Mouse (Mus musculus): ENCODE measurements at regions not wholly inside any gene's neighbourhood (a gene's known extent, or its start where the extent isn't known, plus 50 kb on each side); places are given as distances from the start of the nearest gene placed in this dataset.

GRCm38 (mm10) chr3:34868698-34869409, 218.6 kb downstream of the Sox2 start:
- no peak for TF ChIP-seq CTCF (IDR thresholded peaks at IDR 0.05)
- in situ Hi-C loops (cut with MboI; ENCODE audit: low pct_unique_long_range_greater_than_20kb) = no loop called here
- no peak for ATAC-seq
- ChIA-PET CTCF (interaction anchor here (1.9 kb wide), 1 partner anchor 15 kb away, joined by 5 read pairs; no protein-coding TSS in a partner anchor), POLR2A (no interaction called here)
- no peaks in the 10 kb centered on the region for H3K27me3 ChIP-seq
- DNase-seq (ENCODE audit: low read depth, low spot score) = no peak

- in situ Hi-C loops (cut with MboI; ENCODE audit: low pct_unique_long_range_greater_than_20kb) = loop anchor here (5.0 kb wide), 1 partner anchor 33 kb away; no protein-coding TSS in a partner anchor
- POLR2A ChIA-PET = no interaction called here
Observed at GRCm38 (mm10) chr3:34869911-34870310, 219.7 kb downstream of the Sox2 start.

GRCm38 (mm10) chr3:34885137-34885536, 234.9 kb downstream of the Sox2 start:
- no peak for DNase-seq (ENCODE audit: low read depth, low spot score)
- ChIA-PET CTCF (no interaction called here), POLR2A (interaction anchor here (0.7 kb wide), 1 partner anchor 187 kb away, joined by 4 read pairs; no protein-coding TSS in a partner anchor)
- no peak for ATAC-seq
- no peaks in the 10 kb centered on the region for H3K27me3 ChIP-seq
- TF ChIP-seq CTCF (IDR thresholded peaks at IDR 0.05) = no peak
- in situ Hi-C loops (cut with MboI; ENCODE audit: low pct_unique_long_range_greater_than_20kb) = no loop called here

More at GRCm38 (mm10) chr3:34869911-34870310, 219.7 kb downstream of the Sox2 start:
- CTCF ChIA-PET = no interaction called here
- TF ChIP-seq CTCF (IDR thresholded peaks at IDR 0.05) = no peak
- DNase-seq (ENCODE audit: low read depth, low spot score) (no peak), ATAC-seq (no peak)
- no peaks in the 10 kb centered on the region for H3K27me3 ChIP-seq

- ATAC-seq (peak; percentile 86), DNase-seq (ENCODE audit: low read depth, low spot score) (peak; percentile 63)
- H3K27me3 ChIP-seq = no peaks in the 10 kb centered on the region
- no peak for TF ChIP-seq CTCF (IDR thresholded peaks at IDR 0.05)
- in situ Hi-C loops (cut with MboI; ENCODE audit: low pct_unique_long_range_greater_than_20kb) = no loop called here
- CTCF ChIA-PET = interaction anchor here (0.7 to 1.5 kb wide), 2 partner anchors 28 to 48 kb away, joined by 3 read pairs; no protein-coding TSS in a partner anchor
- POLR2A ChIA-PET = no interaction called here
Observed at GRCm38 (mm10) chr3:34893381-34893780, 243.2 kb downstream of the Sox2 start.

GRCm38 (mm10) chr3:34903106-34903505, 252.9 kb downstream of the Sox2 start:
- in situ Hi-C loops (cut with MboI; ENCODE audit: low pct_unique_long_range_greater_than_20kb) = no loop called here
- DNase-seq (ENCODE audit: low read depth, low spot score) (no peak), ATAC-seq (no peak)
- ChIA-PET POLR2A (interaction anchor here (0.5 to 0.6 kb wide), 2 partner anchors 66 to 248 kb away, joined by 3 to 6 read pairs; no protein-coding TSS in a partner anchor), CTCF (no interaction called here)
- TF ChIP-seq CTCF (IDR thresholded peaks at IDR 0.05) = no peak
- H3K27me3 ChIP-seq = no peaks in the 10 kb centered on the region

GRCm38 (mm10) chr3:34908489-34908888, 258.3 kb downstream of the Sox2 start:
- in situ Hi-C loops (cut with MboI; ENCODE audit: low pct_unique_long_range_greater_than_20kb) = no loop called here
- no peak for ATAC-seq
- no peaks in the 10 kb centered on the region for H3K27me3 ChIP-seq
- DNase-seq (ENCODE audit: low read depth, low spot score) = no peak
- ChIA-PET CTCF (no interaction called here), POLR2A (no interaction called here)
- TF ChIP-seq CTCF (IDR thresholded peaks at IDR 0.05) = no peak

GRCm38 (mm10) chr3:34909350-34909749, 259.1 kb downstream of the Sox2 start:
- in situ Hi-C loops (cut with MboI; ENCODE audit: low pct_unique_long_range_greater_than_20kb) = no loop called here
- no peak for DNase-seq (ENCODE audit: low read depth, low spot score)
- no peaks in the 10 kb centered on the region for H3K27me3 ChIP-seq
- ATAC-seq = no peak
- ChIA-PET POLR2A (no interaction called here), CTCF (interaction anchor here (1.3 to 1.5 kb wide), 3 partner anchors 9 to 178 kb away, joined by 3 to 5 read pairs (median 3); no protein-coding TSS in a partner anchor)
- TF ChIP-seq CTCF (IDR thresholded peaks at IDR 0.05) = no peak

- TF ChIP-seq CTCF (IDR thresholded peaks at IDR 0.05) = no peak
- CTCF ChIA-PET = no interaction called here
- H3K27me3 ChIP-seq = peaks cover 7% of the 10 kb centered on the region
- in situ Hi-C loops (cut with MboI; ENCODE audit: low pct_unique_long_range_greater_than_20kb) = no loop called here
- POLR2A ChIA-PET = no interaction called here
- ATAC-seq (no peak), DNase-seq (ENCODE audit: low read depth, low spot score) (no peak)
Observed at GRCm38 (mm10) chr3:34918326-34918932, 268.2 kb downstream of the Sox2 start.

GRCm38 (mm10) chr3:34920497-34920896, 270.3 kb downstream of the Sox2 start:
- in situ Hi-C loops (cut with MboI; ENCODE audit: low pct_unique_long_range_greater_than_20kb) = no loop called here
- peaks cover 7% of the 10 kb centered on the region for H3K27me3 ChIP-seq
- TF ChIP-seq CTCF (IDR thresholded peaks at IDR 0.05) = no peak
- DNase-seq (ENCODE audit: low read depth, low spot score) (no peak), ATAC-seq (no peak)
- ChIA-PET POLR2A (no interaction called here), CTCF (interaction anchor here (0.8 kb wide), 1 partner anchor 10 kb away, joined by 3 read pairs; no protein-coding TSS in a partner anchor)

- no peak for TF ChIP-seq CTCF (IDR thresholded peaks at IDR 0.05)
- ATAC-seq (peak; percentile 68), DNase-seq (ENCODE audit: low read depth, low spot score) (no peak)
- ChIA-PET CTCF (no interaction called here), POLR2A (no interaction called here)
- in situ Hi-C loops (cut with MboI; ENCODE audit: low pct_unique_long_range_greater_than_20kb) = no loop called here
- peaks cover 14% of the 10 kb centered on the region for H3K27me3 ChIP-seq
Observed at GRCm38 (mm10) chr3:34949867-34950266, 299.7 kb downstream of the Sox2 start.

- ChIA-PET CTCF (no interaction called here), POLR2A (no interaction called here)
- no peak for TF ChIP-seq CTCF (IDR thresholded peaks at IDR 0.05)
- DNase-seq (ENCODE audit: low read depth, low spot score) = no peak
- peaks cover 19% of the 10 kb centered on the region for H3K27me3 ChIP-seq
- in situ Hi-C loops (cut with MboI; ENCODE audit: low pct_unique_long_range_greater_than_20kb) = no loop called here
- ATAC-seq = no peak
Observed at GRCm38 (mm10) chr3:34956183-34956582, 306.0 kb downstream of the Sox2 start.

Data from Patski (cell line).